ENCODE assay signal across 7 mouse cellular contexts in the genomic region with DNA sequence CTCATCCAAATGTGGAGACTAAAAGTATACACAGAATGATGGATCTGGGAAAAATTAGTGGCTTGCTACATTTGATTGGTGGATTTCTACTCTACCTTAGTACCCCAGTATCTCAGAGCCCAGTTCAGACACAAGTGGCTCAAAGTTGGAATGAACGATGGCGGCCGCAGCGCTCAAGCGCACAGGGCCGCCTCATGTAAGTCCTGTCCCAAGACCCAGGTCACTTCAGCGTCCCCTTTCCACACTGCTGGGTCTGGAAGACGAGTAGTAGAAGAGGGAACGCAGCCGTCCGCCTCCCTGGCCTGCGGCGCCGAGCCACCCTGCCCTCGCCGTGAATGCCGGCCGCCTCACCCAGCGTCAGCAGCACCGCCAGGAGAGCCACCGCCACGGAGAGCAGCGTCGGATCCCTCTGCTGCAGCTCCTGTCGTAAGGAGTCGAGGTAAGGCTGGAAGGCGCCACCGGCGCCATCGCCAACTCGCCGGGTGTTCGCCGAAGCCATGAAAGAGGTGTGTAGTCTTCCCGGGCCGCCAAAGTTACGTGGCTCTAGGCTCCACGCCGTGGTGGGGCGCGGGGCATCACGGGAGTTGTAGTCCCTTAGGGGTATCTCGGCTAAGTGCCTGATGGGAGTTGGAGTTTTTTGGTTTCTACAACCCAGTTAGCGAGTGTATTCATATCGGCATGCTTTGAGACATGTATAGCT. TPM values are rescaled to one million over a fixed set of nuclear protein-coding genes. Genes with fewer than 3 reads are reported as not detected.
A peak's percentile ranks its signal among the peaks of the same experiment; 100 is the strongest.
DNase-seq lines count a peak whose midpoint lies in the region; ATAC-seq lines count a peak whose summit lies in the region.

A gene (minus strand): TSS at position 577 of the 700 bp plus-strand sequence.

- peak; percentile 95 for ATAC-seq in embryonic facial prominence, embryonic 12.5 days (ENCODE audit: insufficient number of reproducible peaks, insufficient read depth, low FRiP score, low TSS enrichment)
- peak; percentile 96 for ATAC-seq in limb, embryonic 11.5 days (ENCODE audit: insufficient number of reproducible peaks, low FRiP score, low TSS enrichment, low read depth)
- ATAC-seq in midbrain, embryonic 14.5 days (ENCODE audit: low FRiP score, low TSS enrichment), result peak; percentile 97

- peak within 1 kb of the TSS; percentile 71 for H3K4me2 ChIP-seq in embryonic facial prominence, embryonic 12.5 days (replicated peaks)
- H3K4me2 ChIP-seq in limb, embryonic 11.5 days (ENCODE audit: low read depth, severe bottlenecking), result peak within 1 kb of the TSS; percentile 67
- peak within 1 kb of the TSS; percentile 63 for H3K4me2 ChIP-seq in midbrain, embryonic 14.5 days (ENCODE audit: low read length)

- peak; percentile 93 for DNase-seq in adrenal gland, postnatal 25 days
- peak; percentile 99 for DNase-seq in heart, adult 11 months
- peak; percentile 93 for DNase-seq in kidney, adult 18-20 months
- DNase-seq in limb, embryonic 11.5 days (ENCODE audit: low spot score), result peak; percentile 96
- peak; percentile 98 for DNase-seq in midbrain, embryonic 14.5 days
- peak; percentile 85 to 95 for DNase-seq in spleen, adult 18-20 months

- WGBS in embryonic facial prominence, embryonic 12.5 days, result under 1% methylated on average over 45 of the region's 45 CpGs
- under 1% methylated on average over 45 of the region's 45 CpGs for WGBS in limb, embryonic 11.5 days
- under 1% methylated on average over 45 of the region's 45 CpGs for WGBS in midbrain, embryonic 14.5 days

- no peaks in the 10 kb centered on the region for H3K9me3 ChIP-seq in embryonic facial prominence, embryonic 12.5 days
- H3K9me3 ChIP-seq in limb, embryonic 11.5 days (ENCODE audit: control insufficient read depth, low read length), result no peaks in the 10 kb centered on the region
- H3K9me3 ChIP-seq in midbrain, embryonic 14.5 days (ENCODE audit: control insufficient read depth, low read length), result no peaks in the 10 kb centered on the region

- peak within 1 kb of the TSS; percentile 92 for H3K4me3 ChIP-seq in embryonic facial prominence, embryonic 12.5 days
- peak within 1 kb of the TSS; percentile 84 for H3K4me3 ChIP-seq in limb, embryonic 11.5 days (ENCODE audit: low read depth, low read length)
- H3K4me3 ChIP-seq in midbrain, embryonic 14.5 days (replicated peaks; ENCODE audit: low read depth, low read length), result peak within 1 kb of the TSS; percentile 80

- peaks cover 30% of the 10 kb centered on the region for H3K36me3 ChIP-seq in embryonic facial prominence, embryonic 12.5 days
- H3K36me3 ChIP-seq in limb, embryonic 11.5 days (ENCODE audit: control insufficient read depth, insufficient read depth, low read length), result peaks cover 10% of the 10 kb centered on the region; the same call in 1 of the 2 replicates
- peaks cover 22% of the 10 kb centered on the region for H3K36me3 ChIP-seq in midbrain, embryonic 14.5 days (ENCODE audit: control insufficient read depth, insufficient read depth, low read length)

- peak within 1 kb of the TSS; percentile 88 for H3K27ac ChIP-seq in embryonic facial prominence, embryonic 12.5 days
- peak within 1 kb of the TSS; percentile 77 for H3K27ac ChIP-seq in limb, embryonic 11.5 days (replicated peaks; ENCODE audit: low read depth, low read length)
- peak within 1 kb of the TSS; percentile 79 for H3K27ac ChIP-seq in midbrain, embryonic 14.5 days (replicated peaks; ENCODE audit: low read depth, low read length)

- H3K27me3 ChIP-seq in embryonic facial prominence, embryonic 12.5 days, result no peaks in the 10 kb centered on the region
- H3K27me3 ChIP-seq in limb, embryonic 11.5 days (ENCODE audit: control insufficient read depth, insufficient read depth, low read length), result no peaks in the 10 kb centered on the region
- no peaks in the 10 kb centered on the region for H3K27me3 ChIP-seq in midbrain, embryonic 14.5 days (ENCODE audit: control insufficient read depth, insufficient read depth, low read length)

- no peaks in the 10 kb centered on the region; the same call in 1 of the 2 replicates for H3K4me1 ChIP-seq in embryonic facial prominence, embryonic 12.5 days
- H3K4me1 ChIP-seq in limb, embryonic 11.5 days (ENCODE audit: control insufficient read depth, insufficient read depth, low read length), result 0 out of 2 replicates have a peak, but pooled peaks cover 2% of the 10 kb centered on the region
- peaks cover 4% of the 10 kb centered on the region; the same call in 1 of the 2 replicates for H3K4me1 ChIP-seq in midbrain, embryonic 14.5 days (ENCODE audit: control insufficient read depth, insufficient read depth, low read length)

- peak within 1 kb of the TSS; percentile 90 for H3K9ac ChIP-seq in embryonic facial prominence, embryonic 12.5 days
- peak within 1 kb of the TSS; percentile 87 for H3K9ac ChIP-seq in limb, embryonic 11.5 days (ENCODE audit: low read length)
- H3K9ac ChIP-seq in midbrain, embryonic 14.5 days (replicated peaks; ENCODE audit: low read length), result peak within 1 kb of the TSS; percentile 66

RNA-seq across cellular contexts. Expression of the gene that starts here (rescaled TPM):
- 40.8 and 43.5 TPM in 2 replicates for total RNA-seq in adrenal gland, postnatal 25 days (2021)
- polyA plus RNA-seq in embryonic facial prominence, embryonic 12.5 days (2016; fragmentation: Nextera tagmentation; extraction: Ambion mirVana), result 58.0 and 60.0 TPM in 2 replicates
- polyA plus RNA-seq in limb, embryonic 11.5 days (2014; fragmentation: Nextera tagmentation; extraction: Ambion mirVana), result 65.4 and 66.0 TPM in 2 replicates
- 49.0 and 55.4 TPM in 2 replicates for polyA plus RNA-seq in midbrain, embryonic 14.5 days (2014; fragmentation: Nextera tagmentation; extraction: Ambion mirVana)

Comparison
In these comparisons a context has a peak if more than half of its experiments do, and no peak if none do; other contexts are left out.
1. Peak in every context shown above with its lines: DNase-seq, ATAC-seq, H3K4me3 ChIP-seq and H3K27ac ChIP-seq.